Mouse (Mus musculus) left cerebral cortex, adult 18-20 months (tissue): ENCODE results near the gene Greb1. TPM values are rescaled to one million over a fixed set of nuclear protein-coding genes. Genes with fewer than 3 reads are reported as not detected.

ENCODE experiments used
- DNase-seq, 2 experiments: peaks; one replicate each; pipeline ENCODE4 v3.0.0; 2021 to 2022; ENCODE audit warnings: low spot score in 2 of 2, mixed read lengths in 1 of 2
- total RNA-seq, 2 experiments: library from RNA; stranded (reverse); gene quantifications; 2 replicates each; pipeline ENCODE4 v1.2.3; 2021

Greb1 gene
- total RNA-seq, 2 experiments from 2014 or later: 0.98 to 1.0 TPM

GRCm38 (mm10) chr12:16764776-16765445 lies 35.8 kb downstream of the Greb1 start:
- DNase-seq: no peak

GRCm38 (mm10) chr12:16763649-16764422 lies 36.9 kb downstream of the Greb1 start:
- no peak for DNase-seq

- DNase-seq: no peak
Measured at GRCm38 (mm10) chr12:16761461-16761860, 39.2 kb downstream of the Greb1 start.

GRCm38 (mm10) chr12:16760246-16760645 lies 40.4 kb downstream of the Greb1 start:
- no peak for DNase-seq

- peak; percentile 35 to 61 for DNase-seq
Measured at GRCm38 (mm10) chr12:16754311-16754710, 46.4 kb downstream of the Greb1 start.

- no peak for DNase-seq
Measured at GRCm38 (mm10) chr12:16753555-16753954, 47.1 kb downstream of the Greb1 start.

GRCm38 (mm10) chr12:16753110-16753509 lies 47.6 kb downstream of the Greb1 start:
- DNase-seq: no peak

GRCm38 (mm10) chr12:16752236-16752840 lies 48.3 kb downstream of the Greb1 start:
- no peak for DNase-seq

- DNase-seq: no peak
Measured at GRCm38 (mm10) chr12:16751609-16752008, 49.1 kb downstream of the Greb1 start.

- DNase-seq: no peak
Measured at GRCm38 (mm10) chr12:16740059-16740458, 60.6 kb downstream of the Greb1 start.

- DNase-seq: no peak
Measured at GRCm38 (mm10) chr12:16737266-16737665, 63.4 kb downstream of the Greb1 start.

- no peak for DNase-seq
Measured at GRCm38 (mm10) chr12:16734698-16735097, 66.0 kb downstream of the Greb1 start.

GRCm38 (mm10) chr12:16734009-16734408 lies 66.7 kb downstream of the Greb1 start:
- no peak for DNase-seq

- peak in 1 of 2 experiments; percentile 10 for DNase-seq
Measured at GRCm38 (mm10) chr12:16731121-16731741, 69.5 kb downstream of the Greb1 start.

GRCm38 (mm10) chr12:16730196-16730595 lies 70.5 kb downstream of the Greb1 start:
- DNase-seq: no peak

GRCm38 (mm10) chr12:16728221-16728620 lies 72.5 kb downstream of the Greb1 start:
- DNase-seq: no peak

- no peak for DNase-seq
Measured at GRCm38 (mm10) chr12:16726229-16726628, 74.5 kb downstream of the Greb1 start.

- no peak for DNase-seq
Measured at GRCm38 (mm10) chr12:16723601-16724000, 77.1 kb downstream of the Greb1 start.

GRCm38 (mm10) chr12:16718660-16719315 lies 81.9 kb downstream of the Greb1 start:
- DNase-seq: peak; percentile 33 to 65

- peak in 1 of 2 experiments; percentile 16 for DNase-seq
Measured at GRCm38 (mm10) chr12:16717653-16718052, 83.0 kb downstream of the Greb1 start.

GRCm38 (mm10) chr12:16714616-16715015 lies 86.1 kb downstream of the Greb1 start:
- DNase-seq: no peak
